Mouse (Mus musculus) urinary bladder, postnatal 0 days (tissue): ENCODE data around the gene Psma1. TPM values are rescaled to one million over a fixed set of nuclear protein-coding genes. Genes with fewer than 3 reads are reported as not detected.

ENCODE experiments used
- polyA plus RNA-seq: library from polyadenylated mRNA; unstranded; fragments of >200 nt; fragmentation: Nextera tagmentation; extraction: Ambion mirVana; gene quantifications from 2 replicates; pipeline ENCODE4 v1.2.1, GENCODE M21; 2015

Gene Psma1
- 253 and 262 TPM in 2 replicates for polyA plus RNA-seq

DNA sequence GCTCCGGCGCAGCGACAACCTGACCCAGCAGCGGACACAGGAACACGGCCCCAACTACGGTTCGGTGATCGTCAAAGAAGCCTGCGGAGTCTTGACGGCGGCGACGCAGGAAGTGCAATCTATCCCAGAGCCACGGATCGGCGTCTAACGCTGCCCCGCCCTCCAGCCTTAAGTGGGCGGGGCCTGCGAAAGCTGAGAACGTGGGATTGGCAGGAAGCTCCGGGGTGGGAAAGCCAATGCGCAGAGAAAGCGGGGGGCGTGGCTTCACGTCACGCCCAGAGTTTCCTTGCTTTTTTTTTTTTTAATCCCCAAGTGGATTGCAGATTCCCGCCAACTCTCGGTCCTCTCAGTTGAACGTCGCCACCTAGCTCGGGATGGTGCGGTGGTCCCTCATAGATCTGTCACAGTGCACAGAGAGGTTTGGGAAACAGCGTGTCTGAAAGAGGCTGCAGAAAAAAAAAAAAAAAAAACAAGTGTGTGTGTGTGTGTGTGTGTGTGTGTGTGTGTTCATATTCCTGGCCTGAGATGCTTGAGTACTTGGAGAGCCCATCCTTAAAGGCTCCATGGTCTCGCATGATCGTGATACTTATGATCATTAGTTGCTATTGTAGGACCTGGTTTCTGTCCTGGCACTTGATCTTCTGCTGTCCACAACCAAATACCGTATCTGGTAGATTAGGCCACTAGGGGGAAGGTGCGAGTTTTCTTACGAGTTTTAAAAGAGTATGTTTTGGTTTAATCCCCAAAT, at the start of gene Psma1:
Psma1 (minus strand) TSS at position 114 of the 748 bp plus-strand sequence.

DNA sequence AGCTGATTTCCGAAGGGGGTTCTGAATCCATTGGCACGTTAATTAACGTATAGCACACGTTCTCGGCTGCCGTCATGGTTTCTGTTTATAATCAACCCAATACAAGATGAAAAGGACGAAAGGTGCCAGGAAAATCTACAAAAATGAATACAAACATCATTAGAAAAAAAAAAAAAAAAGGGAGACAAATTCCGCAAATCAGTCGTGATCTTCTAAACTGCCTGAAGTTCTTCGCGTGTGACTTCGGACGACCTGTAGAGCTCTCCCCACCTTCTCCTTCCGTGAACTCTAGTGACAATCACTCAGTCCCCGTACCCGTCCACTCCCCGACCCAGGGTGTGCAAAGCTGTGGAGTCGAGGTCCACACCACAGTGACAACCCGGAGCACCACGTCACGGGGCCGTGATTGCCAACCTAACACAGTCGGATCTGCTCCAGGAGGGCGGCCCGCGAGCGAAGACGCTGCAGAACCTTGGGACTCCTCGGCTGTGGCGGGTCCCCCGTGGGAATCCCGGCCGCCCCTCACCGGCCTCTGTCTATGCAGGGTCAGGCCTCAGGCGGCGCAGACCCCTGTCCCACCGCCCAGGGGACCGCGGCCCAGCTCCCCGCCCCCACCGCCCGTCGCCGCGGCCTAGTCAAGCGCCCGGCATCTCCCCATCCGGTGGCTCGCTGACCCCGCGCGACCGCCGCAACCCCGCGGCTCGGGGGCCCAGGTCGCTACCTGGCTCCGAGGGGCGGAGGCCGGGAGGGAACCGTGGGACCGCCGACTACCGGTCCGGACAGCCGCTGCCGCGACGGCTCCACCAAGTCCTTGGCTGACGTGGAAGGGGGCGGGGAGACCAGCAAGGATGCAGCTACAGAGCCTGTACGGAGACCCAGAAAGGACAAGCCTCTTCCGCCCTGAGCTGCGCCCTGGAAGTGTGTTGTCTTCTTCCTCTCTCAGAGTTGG, 21.8 kb downstream of the Psma1 start, which contains the start of gene Copb1:
Copb1 (minus strand) TSS at position 827 of the 949 bp plus-strand sequence.

Other genes starting within 250 kb of the Psma1 start
- 50.3 and 59.3 TPM in 2 replicates for gene Rras2, start 158.3 kb downstream of the Psma1 start, polyA plus RNA-seq
- gene Copb1, start 21.4 kb downstream of the Psma1 start, polyA plus RNA-seq: 76.0 and 91.1 TPM in 2 replicates
- 3.7 TPM in 2 replicates for gene Pde3b, start 139.2 kb upstream of the Psma1 start, polyA plus RNA-seq